Mouse (Mus musculus) stomach, embryonic 15.5 days (tissue): ENCODE results near the gene Ahnak2. TPM values are rescaled to one million over a fixed set of nuclear protein-coding genes. Genes with fewer than 3 reads are reported as not detected.
"Not testable (repeated sequence)": the region's sequence is repeated elsewhere in the genome, so short reads cannot be mapped to it uniquely, and the experiment has no call there.

Experiments used
- ATAC-seq: fragments of 200-750 bp; cut with Nextera tagmentation; 2 replicates; pipeline ENCODE4 v1.8.0; 2017; ENCODE audit warnings: low read depth, moderate number of reproducible peaks, moderate TSS enrichment; ENCODE audit not compliant: insufficient read depth, low FRiP score
- H3K27ac ChIP-seq: fragments of 300-500 bp; sonication (generic); 2 replicates; pipeline ENCODE4 v1.5.1; 2015; ENCODE audit warnings: mild to moderate bottlenecking, inconsistent platforms
- H3K27me3 ChIP-seq: fragments of 300-500 bp; sonication (generic); replicated peaks from 2 replicates; pipeline ENCODE4 v1.6.1; 2015; ENCODE audit warnings: inconsistent platforms
- H3K36me3 ChIP-seq: fragments of 300-500 bp; sonication (generic); 2 replicates; pipeline ENCODE4 v1.6.1; 2015; ENCODE audit warnings: inconsistent platforms
- H3K4me1 ChIP-seq: fragments of 300-500 bp; sonication (generic); 2 replicates; pipeline ENCODE4 v1.6.1; 2015; ENCODE audit warnings: inconsistent platforms
- H3K4me2 ChIP-seq: fragments of 300-500 bp; sonication (generic); 2 replicates; pipeline ENCODE4 v1.6.1; 2015; ENCODE audit warnings: mild to moderate bottlenecking, inconsistent platforms
- H3K4me3 ChIP-seq: fragments of 300-500 bp; sonication (generic); replicated peaks from 2 replicates; pipeline ENCODE4 v1.5.1; 2015; ENCODE audit warnings: inconsistent platforms
- H3K9ac ChIP-seq: fragments of 300-500 bp; sonication (generic); 2 replicates; pipeline ENCODE4 v1.6.1; 2015; ENCODE audit warnings: inconsistent platforms
- H3K9me3 ChIP-seq: fragments of 300-500 bp; sonication (generic); 2 replicates; pipeline ENCODE4 v1.6.1; 2016; ENCODE audit warnings: inconsistent platforms
- WGBS: fragments of 180-500 bp; shearing (Covaris S2); methylation state at CpG from one replicate; pipeline ENCODE4 v1.1.7; 2015; 5-methylcytosine and 5-hydroxymethylcytosine counted together
- polyA plus RNA-seq: library from polyadenylated mRNA; unstranded; fragments of >200 nt; fragmentation: Nextera tagmentation; extraction: Ambion mirVana; gene quantifications from 2 replicates; pipeline ENCODE4 v1.2.1, GENCODE M21; 2015

Gene Ahnak2
- 3.8 and 4.7 TPM in 2 replicates for polyA plus RNA-seq

GRCm38 (mm10) chr12:112801864-112802846, at the start of gene Ahnak2:
Ahnak2 (minus strand) TSS chr12:112802657.
- Histone ChIP-seq H3K27ac (no peak within 1 kb of the TSS), H3K27me3 (peaks cover 18% of the 10 kb centered on the region), H3K9me3 (no peaks in the 10 kb centered on the region), H3K4me3 (peak within 1 kb of the TSS; percentile 52), H3K4me1 (peaks cover 46% of the 10 kb centered on the region), H3K36me3 (no peaks in the 10 kb centered on the region), H3K4me2 (peak within 1 kb of the TSS; percentile 100), H3K9ac (no peak within 1 kb of the TSS)
- WGBS, result 3% methylated on average over 56 of the region's 69 CpGs
- ATAC-seq, result peak; percentile 45; the same call in 1 of the 2 replicates

GRCm38 (mm10) chr12:112851116-112851515, 48.7 kb upstream of the Ahnak2 start:
- Histone ChIP-seq H3K27ac (no peak overlapping the region), H3K4me3 (no peak overlapping the region), H3K36me3 (no peaks in the 10 kb centered on the region), H3K27me3 (no peaks in the 10 kb centered on the region), H3K9ac (no peak overlapping the region), H3K4me1 (no peaks in the 10 kb centered on the region), H3K9me3 (no peaks in the 10 kb centered on the region), H3K4me2 (no peak overlapping the region)
- ATAC-seq, result no peak
- WGBS, result 36% methylated on average over 8 of the region's 8 CpGs

- H3K4me3 ChIP-seq, result no peak overlapping the region
- no peaks in the 10 kb centered on the region for H3K9me3 ChIP-seq
- H3K27me3 ChIP-seq, result no peaks in the 10 kb centered on the region
- no peaks in the 10 kb centered on the region for H3K4me1 ChIP-seq
- H3K9ac ChIP-seq, result no peak overlapping the region
- no peaks in the 10 kb centered on the region for H3K36me3 ChIP-seq
- 88% methylated on average over 9 of the region's 9 CpGs for WGBS
- ATAC-seq, result no peak
- no peak overlapping the region for H3K27ac ChIP-seq
- H3K4me2 ChIP-seq, result no peak overlapping the region
Measured at GRCm38 (mm10) chr12:112850344-112850743, 47.9 kb upstream of the Ahnak2 start.

GRCm38 (mm10) chr12:112849235-112850022, 47.0 kb upstream of the Ahnak2 start:
- Histone ChIP-seq H3K36me3 (no peaks in the 10 kb centered on the region), H3K4me3 (no peak overlapping the region)
- WGBS, result 70% methylated on average over 11 of the region's 11 CpGs

GRCm38 (mm10) chr12:112847880-112848279, 45.4 kb upstream of the Ahnak2 start:
- H3K4me1 ChIP-seq, result no peaks in the 10 kb centered on the region
- H3K9me3 ChIP-seq, result no peaks in the 10 kb centered on the region
- H3K27me3 ChIP-seq, result no peaks in the 10 kb centered on the region
- no peak overlapping the region for H3K4me3 ChIP-seq
- 95% methylated on average over 2 of the region's 2 CpGs for WGBS
- H3K36me3 ChIP-seq, result no peaks in the 10 kb centered on the region
- no peak overlapping the region for H3K27ac ChIP-seq
- ATAC-seq, result no peak
- no peak overlapping the region for H3K9ac ChIP-seq
- no peak overlapping the region for H3K4me2 ChIP-seq

More at GRCm38 (mm10) chr12:112849235-112850022, 47.0 kb upstream of the Ahnak2 start:
- Histone ChIP-seq H3K9me3 (no peaks in the 10 kb centered on the region), H3K27me3 (no peaks in the 10 kb centered on the region), H3K9ac (no peak overlapping the region), H3K4me2 (no peak overlapping the region), H3K4me1 (no peaks in the 10 kb centered on the region), H3K27ac (no peak overlapping the region)
- ATAC-seq, result no peak

GRCm38 (mm10) chr12:112843803-112844202, 41.3 kb upstream of the Ahnak2 start:
- H3K4me1 ChIP-seq, result no peaks in the 10 kb centered on the region
- 19% methylated on average over 3 of the region's 3 CpGs for WGBS

GRCm38 (mm10) chr12:112842128-112842527, 39.7 kb upstream of the Ahnak2 start:
- H3K9ac ChIP-seq, H3K4me1 ChIP-seq, H3K27ac ChIP-seq, H3K36me3 ChIP-seq, ATAC-seq, H3K4me2 ChIP-seq, H3K4me3 ChIP-seq, H3K27me3 ChIP-seq, H3K9me3 ChIP-seq: not testable (repeated sequence)
- WGBS, result 62% methylated on average over 2 of the region's 2 CpGs

More at GRCm38 (mm10) chr12:112843803-112844202, 41.3 kb upstream of the Ahnak2 start:
- Histone ChIP-seq H3K36me3 (no peaks in the 10 kb centered on the region), H3K9me3 (no peaks in the 10 kb centered on the region), H3K4me2 (no peak overlapping the region), H3K27ac (no peak overlapping the region), H3K27me3 (no peaks in the 10 kb centered on the region), H3K4me3 (no peak overlapping the region), H3K9ac (no peak overlapping the region)
- ATAC-seq, result peak; percentile 66; the same call in 1 of the 2 replicates

GRCm38 (mm10) chr12:112841338-112841892, 39.0 kb upstream of the Ahnak2 start:
- 64% methylated on average over 4 of the region's 4 CpGs for WGBS
- not testable (repeated sequence) for ATAC-seq, H3K9ac ChIP-seq, H3K27me3 ChIP-seq, H3K36me3 ChIP-seq, H3K9me3 ChIP-seq, H3K27ac ChIP-seq, H3K4me1 ChIP-seq, H3K4me3 ChIP-seq, H3K4me2 ChIP-seq

GRCm38 (mm10) chr12:112840209-112841086, 38.0 kb upstream of the Ahnak2 start:
- WGBS, result 70% methylated on average over 25 of the region's 25 CpGs
- no peaks in the 10 kb centered on the region for H3K36me3 ChIP-seq
- no peaks in the 10 kb centered on the region for H3K4me1 ChIP-seq
- no peak overlapping the region for H3K4me3 ChIP-seq
- no peak overlapping the region for H3K9ac ChIP-seq
- H3K27ac ChIP-seq, result no peak overlapping the region
- ATAC-seq, result no peak
- H3K9me3 ChIP-seq, result no peaks in the 10 kb centered on the region
- H3K27me3 ChIP-seq, result no peaks in the 10 kb centered on the region
- no peak overlapping the region for H3K4me2 ChIP-seq

GRCm38 (mm10) chr12:112835046-112835445, 32.6 kb upstream of the Ahnak2 start:
- H3K27me3 ChIP-seq, result no peaks in the 10 kb centered on the region
- H3K27ac ChIP-seq, result no peak overlapping the region
- no peaks in the 10 kb centered on the region for H3K36me3 ChIP-seq
- H3K9me3 ChIP-seq, result no peaks in the 10 kb centered on the region
- WGBS, result 53% methylated on average over 2 of the region's 2 CpGs
- H3K4me3 ChIP-seq, result no peak overlapping the region
- ATAC-seq, result no peak
- H3K4me2 ChIP-seq, result no peak overlapping the region
- H3K4me1 ChIP-seq, result peaks cover 7% of the 10 kb centered on the region
- H3K9ac ChIP-seq, result no peak overlapping the region

GRCm38 (mm10) chr12:112833527-112833926, 31.1 kb upstream of the Ahnak2 start:
- Histone ChIP-seq H3K36me3 (no peaks in the 10 kb centered on the region), H3K27ac (no peak overlapping the region), H3K4me1 (peaks cover 7% of the 10 kb centered on the region), H3K4me2 (no peak overlapping the region), H3K9ac (no peak overlapping the region), H3K9me3 (no peaks in the 10 kb centered on the region), H3K4me3 (no peak overlapping the region), H3K27me3 (no peaks in the 10 kb centered on the region)
- no peak for ATAC-seq
- WGBS, result 68% methylated on average over 6 of the region's 6 CpGs
